Comparison of ENCODE assay signal across 8 mouse cellular contexts in the genomic region with DNA sequence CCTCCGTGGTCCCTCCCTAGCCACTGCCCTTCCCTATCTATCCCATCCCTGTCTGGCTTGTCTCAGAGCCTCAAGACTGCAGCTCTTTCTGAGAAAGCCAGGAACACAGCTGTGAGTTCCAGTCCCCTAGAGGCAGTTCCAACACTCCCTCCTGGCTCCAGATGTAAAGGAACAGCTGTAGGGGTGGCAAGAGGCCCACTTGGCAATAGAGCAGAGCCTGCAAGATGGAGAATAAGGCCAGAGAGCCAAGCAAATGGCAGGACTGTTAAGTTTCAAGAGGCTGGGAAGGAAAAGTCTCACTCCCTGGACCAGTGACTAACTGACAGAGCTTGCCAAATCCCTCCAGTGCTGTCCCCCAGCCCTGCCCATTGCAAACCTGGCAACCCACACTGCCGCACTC.
DNase-seq lines count a peak whose midpoint lies in the region; ATAC-seq and TF ChIP-seq lines count a peak whose summit lies in the region.

No protein-coding gene starts in this region.

- no peaks in the 10 kb centered on the region for H3K79me2 ChIP-seq in heart, adult 2 months (replicated peaks; ENCODE audit: control insufficient read depth, insufficient read depth, low read length)

- intact Hi-C loops in heart, adult 2 months (cut with DNase I) = loop anchor here (2.0 to 5.0 kb wide), 3 partner anchors 19 to 71 kb away; no protein-coding TSS in a partner anchor

- TF ChIP-seq EP300 in heart, adult 2 months (IDR thresholded peaks at IDR 0.05; ENCODE audit: insufficient read depth, low read depth, low read length) = peak; percentile 76; the same call in 1 of the 2 replicates

- H3K27ac ChIP-seq in heart, adult 2 months = peak overlapping the region; percentile 60
- H3K27ac ChIP-seq in kidney, embryonic 16.5 days (ENCODE audit: low read length) = peak overlapping the region; percentile 63
- no peak overlapping the region for H3K27ac ChIP-seq in forebrain, embryonic 12.5 days
- no peak overlapping the region for H3K27ac ChIP-seq in thymus, adult 2 months (ENCODE audit: control insufficient read depth, insufficient read depth, low read length)
- H3K27ac ChIP-seq in forebrain, embryonic 14.5 days (ENCODE audit: low read depth, low read length) = no peak overlapping the region

- no peak for TF ChIP-seq POLR2A in heart, adult 2 months (IDR thresholded peaks at IDR 0.05; ENCODE audit: insufficient read depth, low read depth, low read length)
- no peak for TF ChIP-seq POLR2A in thymus, adult 2 months (IDR thresholded peaks at IDR 0.05; ENCODE audit: control insufficient read depth, extremely low read depth, insufficient read depth, low read length, poor library complexity)

- peaks cover 13% of the 10 kb centered on the region for H3K36me3 ChIP-seq in heart, adult 2 months (ENCODE audit: control insufficient read depth, insufficient read depth, low read length)
- no peaks in the 10 kb centered on the region for H3K36me3 ChIP-seq in kidney, embryonic 16.5 days (ENCODE audit: insufficient read depth, low read length)
- H3K36me3 ChIP-seq in forebrain, embryonic 12.5 days (replicated peaks) = peaks cover 8% of the 10 kb centered on the region; the same call in 1 of the 2 replicates
- H3K36me3 ChIP-seq in thymus, adult 2 months (ENCODE audit: control insufficient read depth, insufficient read depth, low read length) = peaks cover 7% of the 10 kb centered on the region; the same call in 1 of the 2 replicates
- no peaks in the 10 kb centered on the region for H3K36me3 ChIP-seq in forebrain, embryonic 14.5 days (ENCODE audit: control insufficient read depth, insufficient read depth, low read length)

- H3K4me1 ChIP-seq in heart, adult 2 months (ENCODE audit: control insufficient read depth, insufficient read depth, low read length) = peaks cover 34% of the 10 kb centered on the region
- H3K4me1 ChIP-seq in kidney, embryonic 16.5 days (ENCODE audit: insufficient read depth, low read length) = peaks cover 19% of the 10 kb centered on the region
- H3K4me1 ChIP-seq in forebrain, embryonic 12.5 days = peaks cover 24% of the 10 kb centered on the region
- H3K4me1 ChIP-seq in thymus, adult 2 months (replicated peaks; ENCODE audit: control insufficient read depth, insufficient read depth, low read length) = no peaks in the 10 kb centered on the region
- H3K4me1 ChIP-seq in forebrain, embryonic 14.5 days (ENCODE audit: control insufficient read depth, insufficient read depth, low read length) = peaks cover 15% of the 10 kb centered on the region

- DNase-seq in urinary bladder, postnatal 14 days (ENCODE audit: low spot score) = peak; percentile 85
- no peak for DNase-seq in urinary bladder, postnatal 10 days (ENCODE audit: low spot score)
- DNase-seq in heart, adult 2 months = peak; percentile 90 to 91
- DNase-seq in lung, postnatal 36 days = peak; percentile 79
- DNase-seq in thymus, adult 2 months = no peak
- DNase-seq in forebrain, embryonic 14.5 days (ENCODE audit: low spot score) = no peak

- no peaks in the 10 kb centered on the region for H3K9me3 ChIP-seq in kidney, embryonic 16.5 days (ENCODE audit: low read length)
- H3K9me3 ChIP-seq in forebrain, embryonic 12.5 days = no peaks in the 10 kb centered on the region
- H3K9me3 ChIP-seq in forebrain, embryonic 14.5 days (replicated peaks; ENCODE audit: control insufficient read depth, low read length) = no peaks in the 10 kb centered on the region

- TF ChIP-seq CTCF in heart, adult 2 months (IDR thresholded peaks at IDR 0.05) = peak; percentile 20; the same call in 1 of the 2 replicates
- no peak for TF ChIP-seq CTCF in thymus, adult 2 months (IDR thresholded peaks at IDR 0.05; ENCODE audit: borderline replicate concordance, control insufficient read depth, extremely low read depth, insufficient read depth, low read length, poor library complexity)

- 11% methylated on average over 2 of the region's 2 CpGs for WGBS in heart, adult 2 months
- WGBS in kidney, embryonic 16.5 days = 72% methylated on average over 2 of the region's 2 CpGs
- WGBS in forebrain, embryonic 12.5 days = 81% methylated on average over 2 of the region's 2 CpGs
- 90% methylated on average over 2 of the region's 2 CpGs for WGBS in thymus, adult 2 months
- 78% methylated on average over 2 of the region's 2 CpGs for WGBS in forebrain, embryonic 14.5 days

- no peak overlapping the region for H3K4me2 ChIP-seq in kidney, embryonic 16.5 days (replicated peaks; ENCODE audit: low read depth, low read length)
- no peak overlapping the region for H3K4me2 ChIP-seq in forebrain, embryonic 12.5 days
- no peak overlapping the region for H3K4me2 ChIP-seq in forebrain, embryonic 14.5 days (ENCODE audit: low read length)

- no peak overlapping the region for H3K4me3 ChIP-seq in heart, adult 2 months
- no peak overlapping the region for H3K4me3 ChIP-seq in kidney, embryonic 16.5 days (ENCODE audit: low read length)
- H3K4me3 ChIP-seq in forebrain, embryonic 12.5 days (replicated peaks) = no peak overlapping the region
- H3K4me3 ChIP-seq in thymus, adult 2 months (ENCODE audit: control insufficient read depth, insufficient read depth, low read length) = no peak overlapping the region
- H3K4me3 ChIP-seq in forebrain, embryonic 14.5 days (ENCODE audit: low read depth, low read length) = no peak overlapping the region

- peak; percentile 22 for ATAC-seq in kidney, embryonic 16.5 days (ENCODE audit: low FRiP score, low TSS enrichment)
- no peak for ATAC-seq in forebrain, embryonic 12.5 days (ENCODE audit: low FRiP score)
- no peak for ATAC-seq in forebrain, embryonic 14.5 days

- H3K27me3 ChIP-seq in heart, adult 2 months (ENCODE audit: control insufficient read depth, insufficient read depth, low read length) = no peaks in the 10 kb centered on the region
- H3K27me3 ChIP-seq in kidney, embryonic 16.5 days (ENCODE audit: insufficient read depth, low read length) = no peaks in the 10 kb centered on the region
- no peaks in the 10 kb centered on the region for H3K27me3 ChIP-seq in forebrain, embryonic 12.5 days
- no peaks in the 10 kb centered on the region for H3K27me3 ChIP-seq in thymus, adult 2 months (ENCODE audit: control insufficient read depth, insufficient read depth, low read length)
- no peaks in the 10 kb centered on the region for H3K27me3 ChIP-seq in forebrain, embryonic 14.5 days (replicated peaks; ENCODE audit: control insufficient read depth, insufficient read depth, low read length)

- H3K9ac ChIP-seq in heart, adult 2 months (ENCODE audit: low read depth, low read length) = no peak overlapping the region
- H3K9ac ChIP-seq in kidney, embryonic 16.5 days (replicated peaks; ENCODE audit: low read length) = no peak overlapping the region
- no peak overlapping the region for H3K9ac ChIP-seq in forebrain, embryonic 12.5 days
- no peak overlapping the region for H3K9ac ChIP-seq in forebrain, embryonic 14.5 days (ENCODE audit: low read length)

Comparison
In these comparisons a context has a peak if more than half of its experiments do, and no peak if none do; other contexts are left out.
1. DNase-seq: peak in urinary bladder, postnatal 14 days (single experiment), heart, adult 2 months (2 of 2) and lung, postnatal 36 days (single experiment); none in urinary bladder, postnatal 10 days (single experiment), thymus, adult 2 months (single experiment) and forebrain, embryonic 14.5 days (single experiment).
2. H3K27ac ChIP-seq: peak in heart, adult 2 months (single experiment) and kidney, embryonic 16.5 days (single experiment); none in forebrain, embryonic 12.5 days (single experiment), thymus, adult 2 months (single experiment) and forebrain, embryonic 14.5 days (single experiment).